Mouse (Mus musculus): ENCODE results near the gene Slc35b3.

The Slc35b3 gene

DNA sequence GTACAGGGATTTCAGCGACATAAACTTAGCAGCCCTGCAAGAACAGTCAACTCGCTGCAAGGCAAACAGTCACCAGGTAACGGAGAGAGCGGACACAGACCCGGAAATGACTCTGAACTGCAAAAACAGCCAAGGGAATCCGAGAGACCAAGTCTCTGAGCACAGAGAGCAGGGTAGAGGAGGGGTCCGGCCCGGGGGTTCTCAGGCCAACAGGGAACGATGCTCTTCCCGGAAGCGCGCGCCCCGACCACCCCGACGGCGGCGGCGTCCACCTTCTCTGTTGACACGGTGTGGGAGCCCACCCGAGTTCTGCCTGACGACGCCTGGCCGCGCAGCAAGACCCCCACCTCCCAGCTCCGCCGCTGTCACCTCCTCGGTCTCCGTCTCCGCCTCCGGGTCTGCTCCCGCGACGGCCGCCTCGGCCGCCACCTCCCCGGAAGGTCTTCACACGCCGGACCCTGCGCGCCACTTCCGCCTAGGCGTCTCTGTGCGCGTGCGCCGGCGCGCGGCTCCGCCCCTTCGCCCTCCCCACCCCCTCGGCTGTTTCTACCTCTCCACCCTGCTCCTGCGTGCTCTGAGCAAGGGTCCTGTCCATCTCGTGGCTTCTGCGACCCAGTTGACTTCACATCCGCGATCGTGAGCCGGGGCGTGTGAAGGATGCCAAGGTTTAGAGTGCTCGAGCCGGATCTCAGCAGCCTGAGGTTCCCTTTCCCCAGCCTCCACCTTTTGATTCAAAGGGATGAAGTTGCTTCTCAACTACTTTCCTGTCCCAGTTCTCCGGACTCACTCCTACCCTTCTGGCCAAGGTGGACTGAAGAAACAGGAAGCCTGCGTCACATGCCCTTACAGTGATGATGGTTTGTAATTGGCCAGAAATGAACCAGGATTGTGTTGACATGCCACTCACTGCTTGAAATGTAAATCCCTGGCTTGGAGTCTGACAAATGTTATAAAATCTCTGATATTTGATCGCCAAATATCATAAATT is at the start of gene Slc35b3:
Gene Slc35b3 (minus strand): TSS at position 813 of the 988 bp plus-strand sequence.
- peak; percentile 61 for DNase-seq (ENCODE audit: low spot score)

- DNase-seq (ENCODE audit: low spot score): no peak
Measured at GRCm38 (mm10) chr13:39010280-39010679, 49.6 kb upstream of the Slc35b3 start.

DNA sequence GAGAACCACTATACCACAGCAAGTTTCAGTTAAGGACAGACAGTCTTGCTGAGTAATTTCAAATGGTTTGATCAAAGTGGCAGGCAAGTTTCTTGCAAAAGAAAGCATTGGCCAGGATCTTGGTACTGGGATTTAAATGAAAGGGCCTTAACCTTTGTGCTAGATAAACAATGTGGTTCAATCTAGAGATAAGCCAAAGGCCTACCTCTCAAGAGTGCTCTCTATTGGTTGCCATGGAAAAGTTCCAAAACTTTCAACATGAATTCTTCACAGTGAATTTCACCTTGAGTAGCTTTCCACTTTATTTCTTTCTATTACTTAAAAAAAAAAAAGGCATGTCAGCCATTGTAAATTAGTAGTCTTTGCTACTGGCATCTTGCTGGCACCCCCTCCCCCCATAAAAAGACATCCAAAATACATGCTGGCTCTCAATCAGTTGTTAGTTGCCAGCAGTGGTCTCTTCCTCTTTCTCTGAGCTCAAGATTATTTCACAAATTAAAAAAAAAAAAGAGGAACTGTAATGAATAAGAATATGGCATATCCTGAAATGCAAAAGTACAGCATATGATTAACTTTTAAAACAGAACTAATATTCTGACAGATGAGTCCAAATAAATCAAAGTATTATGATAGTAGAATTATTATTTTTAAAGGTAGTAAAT is 42.6 kb upstream of the Slc35b3 start:
- no peak for DNase-seq (ENCODE audit: low spot score)

DNA sequence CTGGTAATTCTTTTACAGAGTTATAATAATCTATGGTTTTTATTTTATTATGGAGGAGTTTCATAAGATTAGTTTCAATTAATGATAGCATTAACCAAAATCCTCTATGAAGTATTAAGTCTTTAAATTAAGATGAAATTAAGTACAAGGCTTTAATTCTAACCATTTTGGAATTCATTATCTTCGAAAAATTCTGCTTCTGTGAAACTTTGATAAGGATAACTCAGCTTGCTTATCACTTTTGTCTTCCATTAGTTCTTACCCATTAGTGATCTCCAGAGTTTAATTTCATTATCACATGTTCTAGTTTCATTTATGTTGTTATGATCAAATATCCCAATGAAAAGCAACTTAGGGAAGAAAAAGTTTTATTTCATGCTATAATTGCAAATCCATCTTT is 41.7 kb upstream of the Slc35b3 start:
- no peak for DNase-seq (ENCODE audit: low spot score)

- no peak for DNase-seq (ENCODE audit: low spot score)
Measured at GRCm38 (mm10) chr13:39001434-39001833, 40.8 kb upstream of the Slc35b3 start.

- no peak for DNase-seq (ENCODE audit: low spot score)
Measured at GRCm38 (mm10) chr13:38998958-38999357, 38.3 kb upstream of the Slc35b3 start.

DNA sequence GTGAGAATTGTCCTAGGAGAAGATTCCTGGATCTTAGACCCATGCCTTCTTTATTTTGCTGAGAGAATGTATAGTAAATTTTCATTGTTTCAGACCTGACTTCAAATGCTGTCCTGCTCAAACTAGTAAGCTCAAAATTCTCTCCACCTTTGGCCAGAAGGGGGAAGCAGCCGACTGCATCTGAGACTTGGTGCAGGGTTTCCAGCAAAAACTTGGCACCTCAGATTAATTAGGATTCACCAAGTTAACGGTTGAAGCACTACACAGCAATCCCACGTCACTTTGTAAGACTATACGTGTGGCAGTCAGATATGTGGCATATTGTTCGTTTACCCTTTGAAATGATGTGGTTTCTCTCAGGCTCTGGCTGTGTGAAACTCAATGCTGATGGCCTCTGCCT is 31.9 kb upstream of the Slc35b3 start:
- DNase-seq (ENCODE audit: low spot score): no peak

DNA sequence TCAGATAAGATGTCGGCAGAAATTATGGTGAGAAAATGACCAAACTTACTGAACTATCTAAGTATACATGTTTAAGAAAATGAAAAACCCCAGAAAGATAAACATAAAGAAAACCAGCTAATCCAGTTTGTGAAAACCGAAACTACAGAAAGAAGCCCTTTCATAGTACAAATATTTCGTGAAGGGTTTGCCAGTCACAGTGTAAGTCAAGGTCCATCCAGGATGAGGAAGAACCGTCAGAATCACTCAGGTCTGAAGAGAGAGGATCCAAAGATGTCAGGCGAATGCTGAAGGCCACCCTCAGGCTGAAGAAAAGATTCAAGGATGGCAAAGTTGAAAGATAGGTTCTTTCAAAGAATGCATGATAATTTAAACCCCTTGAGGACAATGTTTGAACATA is 23.1 kb upstream of the Slc35b3 start:
- no peak for DNase-seq (ENCODE audit: low spot score)

DNA sequence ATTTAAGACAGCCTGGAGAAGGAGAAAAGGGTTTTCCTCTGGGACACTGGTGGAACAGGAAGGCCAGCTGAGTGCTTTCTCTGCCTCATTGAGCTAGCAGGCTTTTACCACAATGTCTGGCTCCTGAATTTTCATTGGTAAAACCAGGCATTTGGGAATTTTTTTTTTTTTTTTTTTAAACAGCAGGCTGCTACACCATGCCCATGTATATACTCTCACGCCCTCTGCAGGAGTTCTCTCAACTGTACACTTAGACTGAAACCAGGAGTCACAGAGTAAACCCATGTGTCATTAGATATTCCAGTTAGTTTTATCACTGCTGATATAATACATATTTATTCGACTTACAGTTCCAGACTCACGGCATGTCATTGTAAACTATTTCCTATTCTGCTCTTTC is 20.2 kb upstream of the Slc35b3 start:
- no peak for DNase-seq (ENCODE audit: low spot score)

- DNase-seq (ENCODE audit: low spot score): no peak
Measured at GRCm38 (mm10) chr13:38976978-38977377, 16.3 kb upstream of the Slc35b3 start.

DNA sequence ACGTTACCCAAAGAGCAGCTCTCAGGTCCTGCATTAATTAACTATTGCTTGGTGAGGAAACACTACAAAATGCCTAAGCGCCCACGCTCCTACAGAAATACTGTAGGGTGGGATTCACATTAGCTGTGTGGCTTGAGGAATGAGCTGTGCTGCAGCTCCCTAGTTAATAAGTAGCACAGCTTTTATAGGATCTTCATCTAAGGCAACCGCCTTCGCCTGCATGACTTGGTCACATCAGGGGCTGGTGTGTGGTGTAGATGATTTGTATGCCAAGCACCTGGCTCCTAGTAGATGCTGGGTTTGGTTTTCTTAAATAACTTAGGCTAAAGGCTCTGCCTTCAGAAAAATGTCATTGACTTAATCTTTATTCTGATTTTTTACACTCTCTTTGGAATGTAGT is 15.2 kb upstream of the Slc35b3 start:
- no peak for DNase-seq (ENCODE audit: low spot score)

DNA sequence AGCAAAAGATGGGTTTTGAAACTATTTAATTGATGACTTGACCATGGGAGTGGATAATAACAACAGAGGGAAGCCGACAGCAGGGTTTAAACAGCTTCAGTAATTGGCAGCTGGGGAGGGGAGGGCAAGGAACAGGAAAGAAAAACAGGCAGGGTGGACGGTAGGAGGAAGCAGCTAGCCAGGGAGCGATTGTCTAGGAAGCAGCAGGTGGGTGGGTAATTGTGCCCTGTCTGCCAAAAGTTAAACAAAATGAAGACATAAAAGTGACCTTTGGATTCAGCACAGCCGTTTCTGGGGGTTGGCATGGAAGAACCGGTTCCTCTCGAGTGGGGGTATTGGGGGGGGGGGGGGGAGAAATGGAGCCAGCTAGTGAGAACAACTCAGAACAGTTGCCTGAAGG is 11.9 kb upstream of the Slc35b3 start:
- no peak for DNase-seq (ENCODE audit: low spot score)

- DNase-seq (ENCODE audit: low spot score): no peak
Measured at GRCm38 (mm10) chr13:38971047-38971446, 10.4 kb upstream of the Slc35b3 start.

DNA sequence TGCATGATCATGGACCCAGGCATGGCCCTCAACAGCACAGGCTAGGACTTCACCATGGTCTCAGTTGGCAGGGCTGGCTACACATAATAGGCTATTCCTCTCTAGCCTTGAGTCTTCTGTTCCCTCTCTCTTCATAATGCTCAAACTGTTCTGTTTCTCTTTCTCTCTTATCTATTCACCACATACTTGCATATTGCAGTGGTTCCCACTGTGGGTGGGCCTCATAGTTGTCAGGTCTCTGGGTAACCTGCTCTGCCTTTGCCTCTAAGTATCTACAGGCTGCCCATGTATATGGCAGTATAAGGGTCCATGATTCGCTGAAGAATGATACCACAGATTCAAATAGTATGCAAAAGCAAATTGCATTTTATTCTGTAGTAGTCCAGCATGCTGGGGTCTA is 6.8 kb upstream of the Slc35b3 start:
- DNase-seq (ENCODE audit: low spot score): no peak

DNA sequence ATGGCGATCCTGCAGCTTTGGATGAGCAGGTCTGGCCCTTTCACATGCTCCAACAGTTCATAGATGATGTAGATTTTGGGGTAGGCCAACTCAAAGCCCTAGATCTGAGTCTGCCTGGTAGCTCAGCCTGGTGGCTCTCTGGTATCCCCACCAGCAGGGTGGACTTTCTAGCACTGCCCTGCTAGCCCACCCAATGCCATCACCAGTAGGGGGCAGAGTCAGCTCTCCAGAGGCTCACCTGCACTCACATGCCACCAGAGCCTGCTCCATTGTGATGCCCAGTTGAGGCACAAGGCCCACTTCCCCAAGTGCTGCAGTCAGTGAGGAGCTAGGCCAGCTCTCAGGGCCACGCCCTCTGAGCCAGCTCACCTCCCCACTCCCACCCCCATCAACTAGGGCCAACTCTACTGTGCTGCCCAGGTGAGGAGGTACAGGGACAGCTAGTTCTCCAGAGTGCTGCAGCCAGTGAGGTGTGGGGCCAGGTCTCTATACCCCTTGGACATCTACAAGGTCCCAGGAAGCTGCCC is 6.3 kb upstream of the Slc35b3 start:
- DNase-seq (ENCODE audit: low spot score): no peak

DNA sequence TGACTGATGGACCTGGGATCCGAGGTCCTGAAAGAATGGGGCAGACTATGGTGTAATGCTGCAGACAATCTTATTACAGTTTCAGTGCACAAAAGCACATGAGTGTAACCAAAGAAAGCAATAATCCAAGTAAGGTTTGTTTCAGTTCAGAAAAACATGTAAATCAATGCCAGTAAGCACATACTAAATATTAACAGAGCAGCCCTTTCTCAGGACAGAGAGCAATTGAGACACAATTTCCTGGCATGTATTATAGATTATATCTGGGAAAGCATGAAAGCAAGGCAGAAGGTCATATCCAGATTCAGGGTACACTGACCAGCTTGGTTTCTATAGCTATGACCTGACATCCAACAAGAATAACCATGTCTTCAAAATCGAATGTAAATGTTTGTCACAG is 2.1 kb upstream of the Slc35b3 start:
- no peak for DNase-seq (ENCODE audit: low spot score)

GRCm38 (mm10) chr13:38958037-38958436 is 2.6 kb downstream of the Slc35b3 start:
- no peak for DNase-seq (ENCODE audit: low spot score)

DNA sequence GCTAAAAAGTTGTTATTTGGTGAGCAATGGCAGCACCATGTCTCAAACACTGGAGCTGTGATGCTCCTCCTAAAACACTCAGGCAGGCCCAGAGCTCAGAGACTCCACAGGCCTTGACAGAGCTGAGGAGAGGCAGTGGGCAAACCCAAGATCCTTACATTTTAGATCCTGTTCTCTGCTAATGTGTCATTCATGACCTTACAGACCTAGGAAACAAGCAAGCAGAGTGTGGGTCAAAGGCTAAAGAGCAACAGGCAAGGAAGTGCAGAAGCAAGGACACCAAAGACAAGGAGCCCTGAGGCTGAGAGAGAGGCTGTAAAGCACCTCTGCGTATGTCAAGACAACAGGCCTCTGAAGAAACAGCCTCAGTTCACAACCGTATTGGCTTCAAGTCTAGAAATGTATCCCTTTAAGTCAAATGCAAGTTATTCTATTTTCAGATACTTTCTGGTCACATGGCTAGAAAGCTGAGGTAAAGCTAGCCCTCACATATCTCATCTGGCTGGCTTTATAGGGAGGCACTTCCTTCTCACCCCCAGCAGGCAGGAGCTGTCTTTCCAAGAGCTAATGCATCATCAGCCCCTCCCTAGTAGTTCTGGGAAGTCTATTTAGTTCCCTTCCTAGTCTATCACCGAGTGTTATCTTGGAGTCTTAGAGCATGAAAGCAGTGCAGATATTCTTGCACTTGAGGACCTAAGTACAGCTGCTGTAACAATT is 14.2 kb downstream of the Slc35b3 start:
- DNase-seq (ENCODE audit: low spot score): no peak

DNA sequence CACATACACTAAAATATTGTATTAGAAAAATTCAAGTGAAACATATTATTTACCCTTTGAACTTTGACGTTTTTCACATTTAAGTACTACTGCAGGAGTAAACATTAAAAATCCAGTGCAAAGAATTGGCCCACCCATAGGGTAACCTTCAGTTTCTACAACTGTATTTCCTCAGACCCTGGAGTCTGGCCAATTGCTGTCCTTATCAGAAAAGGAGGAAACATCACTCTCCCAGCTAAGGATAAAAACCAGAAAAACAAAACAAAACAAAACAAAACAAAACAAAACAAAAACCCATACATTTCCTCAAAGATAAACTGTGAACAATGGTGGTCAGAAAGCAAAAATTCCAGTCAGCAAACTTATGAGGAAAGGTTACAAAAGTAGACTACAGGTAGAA is 14.9 kb downstream of the Slc35b3 start:
- no peak for DNase-seq (ENCODE audit: low spot score)

- DNase-seq (ENCODE audit: low spot score): no peak
Measured at GRCm38 (mm10) chr13:38944951-38945350, 15.7 kb downstream of the Slc35b3 start.

GRCm38 (mm10) chr13:38941786-38942185 is 18.9 kb downstream of the Slc35b3 start:
- DNase-seq (ENCODE audit: low spot score): no peak

DNA sequence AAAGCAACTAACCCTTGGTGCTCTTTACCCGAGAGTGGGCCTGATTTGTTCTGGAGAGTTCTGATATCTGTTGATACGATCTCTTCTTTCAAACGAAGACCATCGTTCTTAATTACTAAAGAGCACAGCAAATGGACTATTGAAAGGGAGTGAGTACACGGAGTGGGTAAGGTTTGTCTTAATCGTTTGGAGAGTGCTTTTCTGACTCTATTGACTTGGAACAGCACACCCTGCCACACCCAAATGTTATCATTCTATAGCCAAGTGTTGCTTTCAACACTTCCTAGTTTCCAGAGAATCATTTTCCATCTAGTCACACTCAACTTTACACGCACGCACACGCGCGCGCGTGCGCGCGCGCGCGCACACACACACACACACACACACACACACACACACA is 19.4 kb downstream of the Slc35b3 start:
- DNase-seq (ENCODE audit: low spot score): no peak

Measured in left cerebral cortex, adult 11 months (tissue).